Mouse (Mus musculus) thymus, postnatal 36 days (tissue): Measurements from ENCODE around the gene Rtn4rl1.

Source experiments
- DNase-seq, 2 experiments: peaks; one replicate each; pipeline ENCODE4 v3.0.0; 2022; ENCODE audit warnings: mixed read lengths in 2 of 2

Gene Rtn4rl1

GRCm38 (mm10) chr11:75190371-75190724, 3.2 kb upstream of the Rtn4rl1 start:
- peak; percentile 77 to 83 for DNase-seq

GRCm38 (mm10) chr11:75190905-75191441, 2.6 kb upstream of the Rtn4rl1 start, which contains the start of gene Dph1:
TSS of gene Dph1 (minus strand) at chr11:75191241.
- no peak for DNase-seq

DNA sequence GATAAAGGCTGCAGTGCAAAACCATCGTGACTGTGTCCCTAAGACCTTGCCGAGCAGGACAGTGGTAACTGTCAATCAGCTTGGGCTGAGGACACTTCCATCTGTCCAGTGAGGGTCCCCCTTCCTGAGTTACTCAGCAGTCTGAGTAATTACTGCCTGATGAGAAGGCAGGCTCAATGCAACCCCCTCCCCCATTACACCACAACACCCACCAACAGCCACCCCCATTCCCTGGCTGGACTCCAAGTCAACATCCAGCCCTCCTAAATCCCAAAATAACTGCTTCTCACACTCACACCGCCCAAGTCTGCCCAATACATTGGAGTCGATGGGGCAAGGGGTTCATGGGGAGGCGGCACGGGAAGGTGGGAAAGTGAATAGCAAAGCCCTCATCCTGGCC, 1.7 kb upstream of the Rtn4rl1 start:
- DNase-seq = no peak

- peak; percentile 69 to 71 for DNase-seq
Observed at GRCm38 (mm10) chr11:75192336-75193214, 1.0 kb upstream of the Rtn4rl1 start.

DNA sequence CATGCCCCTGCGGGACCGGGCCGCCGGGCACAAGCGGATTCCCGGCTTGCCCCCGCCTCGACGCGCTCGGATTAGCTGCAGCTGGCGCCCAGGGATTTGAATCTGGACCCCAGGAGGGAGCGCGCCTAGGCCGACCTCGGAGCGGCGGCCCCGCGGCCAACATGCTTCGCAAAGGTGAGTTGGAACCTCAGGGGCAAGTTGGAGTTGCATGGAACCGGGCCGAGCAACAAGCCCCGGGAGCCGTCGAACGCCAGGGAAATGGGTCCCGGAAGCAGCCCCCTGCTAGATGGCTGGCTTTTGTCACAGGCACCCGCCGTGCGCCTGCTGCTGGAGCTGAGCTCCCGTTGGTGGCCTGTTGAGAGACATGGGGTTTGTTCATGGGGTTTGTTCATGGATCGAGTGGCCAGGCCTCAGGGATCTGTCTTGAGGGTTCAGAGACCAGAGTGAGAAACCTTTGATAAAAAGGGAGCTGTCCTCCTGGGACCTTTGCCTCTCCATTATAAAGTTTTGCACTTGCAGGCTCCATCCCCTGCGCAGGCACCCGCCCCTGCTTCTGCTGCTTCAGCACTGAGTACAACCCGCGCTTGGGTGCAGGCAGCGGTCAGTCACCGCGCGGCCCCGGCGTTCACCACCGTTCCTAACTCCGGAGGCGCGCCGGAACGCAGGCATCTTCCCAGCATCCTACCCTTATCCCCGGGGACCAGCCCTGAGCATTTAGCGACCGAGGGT, 702 bp downstream of the Rtn4rl1 start:
- peak; percentile 47 to 61 for DNase-seq

- DNase-seq = peak; percentile 59 to 63
Observed at GRCm38 (mm10) chr11:75194850-75195461, 1.4 kb downstream of the Rtn4rl1 start.

- DNase-seq = no peak
Observed at GRCm38 (mm10) chr11:75196131-75196530, 2.5 kb downstream of the Rtn4rl1 start.

DNA sequence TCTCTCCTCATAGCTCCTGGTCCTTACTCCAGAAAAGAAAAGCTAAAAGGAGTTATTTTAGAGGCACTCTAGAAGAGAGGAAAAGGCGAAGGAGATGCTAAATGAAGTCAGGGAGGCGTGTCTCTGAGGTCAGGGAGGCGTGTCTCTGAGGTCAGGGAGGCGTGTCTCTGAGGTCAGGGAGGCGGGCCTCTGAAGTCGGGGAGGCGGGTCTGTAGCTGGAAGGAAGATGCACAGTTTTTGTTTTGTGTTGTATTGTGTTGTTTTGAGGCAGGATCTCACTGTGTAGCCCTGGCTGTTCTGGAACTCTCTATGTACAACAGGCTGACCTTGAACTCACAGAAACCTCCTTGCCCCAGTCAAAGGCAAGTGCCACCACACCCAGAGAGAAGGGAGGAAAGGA, 4.4 kb downstream of the Rtn4rl1 start:
- no peak for DNase-seq

- no peak for DNase-seq
Observed at GRCm38 (mm10) chr11:75198792-75199191, 5.2 kb downstream of the Rtn4rl1 start.

DNA sequence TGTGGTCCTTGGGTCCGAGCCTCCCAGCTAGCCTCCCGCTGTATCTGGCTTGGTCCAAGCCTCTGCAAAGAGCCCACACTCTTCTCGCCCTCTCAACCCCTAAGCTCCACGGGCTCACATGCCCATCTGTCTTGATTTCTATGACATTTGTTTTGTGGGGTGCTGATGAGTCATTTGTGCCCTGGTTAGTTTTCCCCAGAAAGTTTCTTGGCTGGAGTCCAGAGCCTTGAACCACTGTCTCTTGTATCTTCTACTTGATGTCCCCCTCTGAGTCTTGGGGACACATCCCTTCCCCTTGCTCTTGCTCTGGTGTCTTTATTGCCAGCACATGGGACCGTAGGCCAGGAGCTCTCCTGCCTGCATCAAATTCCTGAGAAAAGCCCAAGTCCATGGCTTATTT, 6.4 kb downstream of the Rtn4rl1 start:
- no peak for DNase-seq

DNA sequence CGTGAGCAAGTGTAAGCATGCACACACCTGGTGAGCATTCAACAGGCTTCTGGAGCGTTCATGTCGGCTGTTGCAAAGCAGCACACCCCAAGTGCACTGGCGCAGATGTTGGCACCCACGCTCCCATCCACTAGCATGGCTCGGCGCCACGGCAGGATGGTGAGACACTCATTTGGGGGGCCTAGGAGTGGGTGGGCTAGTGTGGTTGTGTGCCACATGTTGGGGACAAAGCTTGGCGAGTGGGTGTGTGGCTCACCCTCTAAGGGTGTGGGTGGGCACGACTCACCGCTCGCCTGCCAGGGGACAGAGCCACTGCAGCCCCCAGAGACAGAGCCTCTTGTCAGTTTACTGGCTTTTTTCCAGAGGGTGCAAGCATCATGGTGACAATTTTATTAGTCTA, 7.4 kb downstream of the Rtn4rl1 start:
- DNase-seq = no peak

GRCm38 (mm10) chr11:75201721-75202120, 8.1 kb downstream of the Rtn4rl1 start:
- DNase-seq = no peak

- DNase-seq = no peak
Observed at GRCm38 (mm10) chr11:75203926-75204325, 10.3 kb downstream of the Rtn4rl1 start.

GRCm38 (mm10) chr11:75204472-75204871, 10.9 kb downstream of the Rtn4rl1 start:
- peak in 1 of 2 experiments; percentile 20 for DNase-seq

DNA sequence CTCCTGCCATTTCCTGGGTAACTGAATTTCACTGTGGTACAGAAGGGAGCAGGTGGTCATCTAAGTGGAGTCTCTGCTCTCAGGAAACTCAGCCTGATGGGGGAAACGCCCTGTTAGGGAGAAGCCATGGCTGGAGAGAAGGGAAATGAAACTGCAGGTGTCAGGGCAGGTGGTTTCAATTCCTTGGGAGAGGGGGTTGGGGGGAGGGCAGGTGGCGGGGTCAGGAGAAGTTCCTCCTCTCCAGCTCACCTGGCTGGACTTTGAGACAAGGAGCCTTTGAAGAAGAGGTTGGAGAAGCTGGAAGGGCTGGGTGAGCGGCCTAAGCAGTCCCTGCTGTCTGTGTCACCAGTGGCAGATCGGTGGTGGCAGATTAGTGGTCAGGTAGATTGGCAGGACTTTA, 12.8 kb downstream of the Rtn4rl1 start:
- no peak for DNase-seq

DNA sequence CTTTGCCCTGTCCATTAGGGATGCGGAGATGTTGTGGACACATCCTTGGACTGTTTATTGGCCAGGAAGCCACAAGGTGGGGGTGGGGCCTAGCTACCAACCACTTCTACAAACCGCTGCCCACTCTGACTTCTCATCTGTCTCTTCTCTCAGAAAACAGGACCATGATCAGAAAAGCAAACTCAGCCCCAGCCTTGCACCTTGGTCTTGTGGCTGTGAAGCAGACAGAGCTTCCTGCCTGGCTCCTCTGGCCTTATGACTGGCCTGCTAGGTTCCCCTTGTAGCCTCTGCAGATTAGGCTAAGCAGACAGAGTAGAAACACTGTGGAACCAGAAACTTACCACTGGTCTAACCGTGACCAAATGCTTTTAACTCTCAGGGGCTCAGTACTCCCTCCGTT, 15.8 kb downstream of the Rtn4rl1 start:
- no peak for DNase-seq

DNA sequence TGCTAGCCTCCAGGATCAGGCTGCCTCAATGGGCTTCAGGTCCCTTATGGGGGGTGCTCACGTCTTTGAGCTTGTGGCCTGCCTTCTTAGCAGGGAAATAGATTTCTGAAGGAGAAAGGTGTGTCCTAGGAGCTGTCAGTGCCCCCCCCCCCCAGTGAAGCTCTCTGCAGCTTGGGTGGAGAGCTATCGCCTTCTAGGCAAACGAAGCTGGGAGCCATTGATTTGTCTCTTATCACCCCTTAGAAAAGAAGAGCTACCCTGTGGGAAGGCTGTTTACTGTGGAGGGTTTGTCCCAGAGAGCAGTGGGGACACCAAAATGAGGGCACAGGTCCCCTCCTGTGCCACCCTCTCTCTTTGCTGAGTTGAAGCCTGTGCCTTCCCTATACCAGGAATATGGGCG, 16.5 kb downstream of the Rtn4rl1 start:
- DNase-seq = no peak

DNA sequence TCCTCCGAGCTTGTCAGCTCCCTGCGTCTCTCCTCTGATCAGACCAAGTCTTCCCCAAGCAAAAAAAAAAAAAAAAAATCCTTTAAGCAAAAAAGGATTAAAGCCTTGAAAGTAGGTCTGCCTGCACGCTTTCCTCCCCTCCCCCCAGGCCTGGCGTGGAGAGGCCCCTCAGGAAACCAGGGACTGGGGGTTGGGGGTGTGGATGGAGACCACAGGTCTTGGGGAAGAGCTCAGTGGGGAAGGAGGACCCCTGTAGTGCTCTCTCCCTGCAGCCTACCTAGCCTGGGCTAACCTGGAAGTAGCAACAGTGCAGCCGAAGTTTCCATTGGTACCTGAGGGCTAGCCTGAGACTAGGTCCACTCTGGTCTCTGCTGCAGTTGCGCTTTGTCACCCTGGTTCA, 17.2 kb downstream of the Rtn4rl1 start:
- no peak for DNase-seq

- DNase-seq = no peak
Observed at GRCm38 (mm10) chr11:75212031-75212667, 18.6 kb downstream of the Rtn4rl1 start.

DNA sequence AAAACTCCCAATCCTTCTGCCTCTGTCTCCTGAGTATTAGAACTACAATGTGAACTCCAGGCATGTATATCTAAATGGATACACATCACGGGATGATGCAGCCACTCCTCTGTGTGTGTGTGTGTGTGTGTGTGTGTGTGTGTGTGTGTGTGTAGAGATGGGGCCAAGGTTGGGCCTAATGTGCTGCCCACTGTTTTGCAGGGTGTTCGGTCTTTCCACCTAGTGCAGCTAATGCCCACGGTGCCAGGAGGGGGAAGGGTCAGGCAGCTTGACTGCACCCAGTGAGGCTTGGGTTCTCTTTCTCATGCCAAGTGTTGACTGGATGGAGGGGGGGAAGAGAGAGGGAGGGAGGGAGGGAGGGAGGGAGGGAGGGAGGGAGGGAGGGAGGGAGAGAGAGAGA, 19.3 kb downstream of the Rtn4rl1 start:
- no peak for DNase-seq

- DNase-seq = peak in 1 of 2 experiments; percentile 45
Observed at GRCm38 (mm10) chr11:75213372-75214080, 19.9 kb downstream of the Rtn4rl1 start.
